Mouse (Mus musculus) urinary bladder, adult 18-20 months (tissue): ENCODE data around the gene Jam3.
"Not testable (repeated sequence)": the region's sequence is repeated elsewhere in the genome, so short reads cannot be mapped to it uniquely, and the experiment has no call there.

Source experiments
- DNase-seq, 2 experiments: peaks; one replicate each; pipeline ENCODE4 v3.0.0; 2022; ENCODE audit warnings: low spot score in 2 of 2, mixed read lengths in 2 of 2

The Jam3 gene

DNA sequence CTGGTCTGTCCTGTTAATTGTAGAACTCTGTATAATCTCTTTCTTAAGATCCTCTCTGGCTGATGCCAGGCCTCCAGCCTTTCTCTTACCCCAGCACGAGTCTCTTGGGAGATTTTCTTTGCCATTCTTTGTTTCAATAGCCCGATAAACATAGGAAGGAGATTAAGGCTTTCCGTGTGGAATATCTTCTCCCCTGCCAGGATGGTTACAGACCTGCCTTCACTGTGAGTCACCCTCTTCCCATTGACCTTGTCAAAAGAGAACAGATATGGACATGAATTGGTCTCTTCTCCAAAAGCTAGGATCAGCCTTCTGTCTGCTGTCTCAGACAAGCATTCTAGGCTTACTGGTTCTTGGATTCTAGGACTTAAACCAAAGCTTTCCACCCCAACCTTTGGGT is 15.5 kb upstream of the Jam3 start:
- DNase-seq = no peak

DNA sequence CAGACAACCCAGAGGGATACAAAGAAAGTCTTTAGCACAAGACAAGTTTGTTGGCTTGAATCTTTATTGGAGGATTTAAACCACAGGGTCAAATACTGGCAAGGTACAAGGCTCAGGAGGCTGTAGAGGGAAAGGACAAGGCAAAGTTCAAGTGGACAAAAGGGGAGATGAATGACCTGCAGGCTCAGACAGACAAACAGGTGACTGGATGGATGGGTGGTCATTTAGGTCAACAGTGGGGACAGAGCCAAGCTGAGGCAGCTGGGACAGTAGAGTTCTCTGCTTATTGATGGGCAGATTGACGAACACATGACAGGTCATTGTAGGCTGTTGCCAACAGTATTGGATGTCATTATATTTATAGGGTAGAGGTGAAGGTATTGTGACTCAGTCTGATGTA is 11.8 kb upstream of the Jam3 start:
- DNase-seq = no peak

DNA sequence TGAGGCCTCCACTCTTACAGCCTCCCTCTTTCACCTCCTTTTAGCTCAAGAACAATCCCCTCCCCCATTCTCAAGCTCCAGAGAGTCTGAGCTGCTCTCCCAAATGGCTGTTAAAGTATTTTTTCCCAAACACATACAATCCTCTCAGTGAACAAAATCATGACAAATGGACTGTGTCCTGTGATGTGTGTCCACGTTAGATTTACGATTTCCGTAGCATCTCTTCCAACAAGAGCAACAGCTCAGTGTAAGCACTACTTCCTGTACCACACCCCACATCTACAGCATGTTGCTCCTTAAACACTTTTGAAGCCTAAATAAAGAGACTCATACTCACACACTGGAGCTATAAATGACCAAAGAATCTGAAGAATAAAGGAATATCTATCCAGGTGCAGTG is 10.4 kb upstream of the Jam3 start:
- DNase-seq = no peak

DNA sequence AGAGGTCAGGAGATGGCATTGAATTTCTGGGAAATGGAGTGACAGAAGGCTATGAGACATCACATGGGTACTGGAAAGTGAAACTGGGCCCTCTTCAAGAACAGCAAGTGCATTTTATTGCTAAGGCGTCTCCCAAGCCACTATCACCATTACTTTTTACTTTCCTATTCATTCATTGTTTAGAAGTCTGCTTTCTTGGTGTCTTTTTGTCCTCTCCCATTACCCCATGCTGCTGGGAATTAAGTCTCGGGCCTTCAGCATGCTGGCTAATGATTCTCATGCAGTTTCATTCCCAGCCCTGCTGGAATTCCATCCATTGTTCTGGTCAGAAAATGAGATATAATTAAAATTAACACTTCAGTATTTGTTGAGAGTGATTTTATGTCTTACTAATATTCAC is 9.7 kb upstream of the Jam3 start:
- DNase-seq = no peak

DNA sequence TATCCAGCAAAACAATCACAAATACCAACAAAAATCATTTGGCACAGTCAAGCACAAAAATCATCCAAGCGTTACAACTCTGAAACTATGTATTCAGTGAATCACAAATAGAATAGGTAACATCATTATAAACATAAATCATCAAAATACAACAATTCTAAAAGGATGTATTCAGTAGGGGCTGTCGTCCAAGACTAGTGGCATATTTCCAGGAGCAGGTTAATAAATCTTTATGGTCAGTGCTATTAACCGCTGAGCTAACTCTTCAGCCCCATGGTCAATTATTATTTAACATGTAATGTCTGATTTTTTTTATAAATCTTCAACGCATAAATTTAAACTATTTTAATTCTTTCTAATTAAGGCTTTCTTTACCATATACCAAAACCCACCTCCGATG is 8.4 kb upstream of the Jam3 start:
- not testable (repeated sequence) for DNase-seq

DNA sequence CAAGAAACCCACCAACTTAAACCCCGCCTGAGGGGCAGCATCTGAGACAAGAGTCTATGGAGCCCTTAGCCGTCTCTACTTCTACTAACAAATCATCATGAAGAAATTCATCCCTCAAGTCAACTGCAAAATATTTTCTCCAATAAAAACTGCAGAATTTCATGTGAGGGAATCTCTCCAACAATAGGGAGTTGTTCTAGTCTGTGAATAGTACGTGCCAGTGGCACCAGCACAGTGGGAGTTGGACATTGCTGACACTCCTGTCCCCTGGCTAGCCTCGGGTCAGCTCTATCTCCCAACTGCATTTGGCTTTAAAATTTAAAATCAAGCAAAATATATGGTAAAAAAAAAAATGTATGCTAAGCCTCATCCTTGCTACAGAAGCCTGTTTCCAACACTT is 1.4 kb downstream of the Jam3 start:
- DNase-seq = no peak

DNA sequence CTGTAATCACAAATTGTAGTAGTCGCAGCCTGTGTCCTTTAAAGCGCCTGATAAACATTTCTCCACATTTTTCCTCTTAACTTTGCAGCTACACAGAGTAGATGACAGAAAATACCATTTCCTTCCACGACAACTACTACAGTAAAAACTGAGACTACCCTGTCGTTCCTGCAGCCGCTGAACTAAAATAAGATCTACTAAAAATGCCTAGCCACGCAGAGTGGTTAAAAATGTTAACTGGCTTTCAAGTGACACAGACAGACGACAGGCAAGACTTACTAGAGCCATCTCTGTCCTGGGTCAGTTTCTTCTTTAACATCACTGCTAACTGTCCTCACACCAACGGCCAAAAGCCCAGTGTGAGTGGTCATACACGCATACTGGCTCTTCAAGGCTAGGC is 5.4 kb downstream of the Jam3 start:
- DNase-seq = no peak

DNA sequence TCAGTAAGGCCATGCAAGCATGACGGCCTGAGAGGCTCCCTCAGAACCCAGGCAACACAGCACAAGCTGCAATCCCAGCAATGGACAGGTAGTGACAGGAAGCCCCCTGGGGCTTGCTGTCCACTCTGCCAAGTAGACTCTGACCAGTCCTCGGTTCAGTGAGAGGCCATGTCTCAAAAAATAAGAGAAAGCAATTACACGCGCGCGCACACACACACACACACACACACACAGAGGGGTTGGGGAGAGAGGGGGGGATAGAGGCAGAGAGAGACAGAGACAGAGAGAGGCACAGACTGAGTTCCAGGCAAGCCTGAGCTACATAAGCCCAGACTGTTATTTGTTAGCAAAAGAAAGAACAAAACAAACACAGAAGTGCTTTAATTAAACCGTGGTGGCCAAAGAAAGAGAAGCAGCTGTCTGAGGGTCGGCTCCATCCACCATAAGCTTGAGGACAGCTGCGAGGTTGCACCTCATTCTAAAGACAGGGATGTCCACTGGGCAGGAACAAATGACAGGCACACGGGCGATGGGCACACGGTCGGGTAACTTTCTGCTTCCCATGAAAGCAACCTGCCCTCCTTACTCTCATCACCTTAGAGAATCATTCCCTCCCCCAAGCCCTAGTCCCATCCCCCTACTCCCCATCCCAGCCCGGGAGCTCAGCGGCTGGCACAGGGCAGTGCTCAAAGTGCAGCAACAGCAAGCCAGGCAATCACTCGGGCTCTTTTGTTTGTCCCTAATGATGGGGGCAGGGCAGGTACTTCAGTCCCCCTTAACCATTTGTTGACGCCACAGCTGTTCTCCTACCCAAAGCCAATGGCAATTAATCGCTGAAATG is 6.4 kb downstream of the Jam3 start:
- DNase-seq = no peak

DNA sequence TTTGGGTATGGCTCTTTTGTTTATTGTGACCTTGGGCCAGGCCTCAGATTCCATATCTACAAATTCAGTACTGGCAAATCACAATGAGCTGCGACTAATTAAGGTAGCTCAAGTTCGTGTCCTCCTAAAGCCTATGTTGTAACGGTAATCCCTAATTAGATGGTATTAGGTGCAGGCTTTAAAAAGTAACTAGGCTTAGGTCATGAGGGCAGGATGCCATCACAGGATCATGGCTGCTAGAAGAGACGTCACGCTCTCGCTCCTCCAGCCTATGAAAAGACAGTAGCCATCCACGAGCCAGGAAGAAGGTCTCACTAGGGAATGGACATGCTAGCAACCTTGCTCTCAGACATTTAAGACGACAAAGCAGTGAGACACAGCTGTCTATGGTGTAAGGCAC is 7.3 kb downstream of the Jam3 start:
- no peak for DNase-seq

DNA sequence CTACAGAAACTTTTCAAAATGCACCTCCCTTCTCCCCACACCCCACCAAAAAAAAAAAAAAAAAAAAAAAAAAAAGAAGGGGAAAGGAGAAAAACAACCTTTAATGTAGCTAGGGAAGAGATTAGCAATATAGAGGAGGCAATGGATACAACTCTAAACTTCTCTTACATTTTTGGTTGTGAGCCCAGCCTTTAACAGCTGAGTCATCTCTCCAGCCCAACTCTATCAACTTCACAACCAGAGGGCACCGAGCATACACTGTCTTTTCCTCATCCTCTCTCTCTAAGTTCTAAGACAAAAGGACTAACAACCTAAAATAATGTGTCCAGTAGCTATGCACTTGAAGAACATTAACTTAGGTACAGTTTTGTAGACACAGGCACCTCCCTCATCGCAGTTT is 8.4 kb downstream of the Jam3 start:
- DNase-seq = no peak

DNA sequence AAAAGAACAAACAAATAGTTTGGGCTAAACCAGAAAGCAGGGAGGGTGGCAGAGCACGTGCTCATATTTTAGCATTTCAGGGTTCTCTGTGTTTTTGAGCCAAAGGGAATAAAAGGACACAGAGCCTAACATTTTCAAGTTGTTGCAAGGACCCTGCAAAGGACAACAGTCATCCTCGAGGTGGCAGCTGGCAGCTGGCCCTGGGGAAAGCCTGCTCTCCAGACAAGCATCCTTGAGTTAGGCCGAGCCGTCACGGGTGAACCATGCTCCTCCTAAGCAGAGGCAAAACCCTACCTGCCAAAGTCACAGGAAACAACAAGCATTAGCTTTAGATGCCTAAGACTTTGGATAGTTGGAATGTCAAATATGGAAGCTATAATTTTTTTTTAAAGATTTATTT is 10.2 kb downstream of the Jam3 start:
- no peak for DNase-seq

DNA sequence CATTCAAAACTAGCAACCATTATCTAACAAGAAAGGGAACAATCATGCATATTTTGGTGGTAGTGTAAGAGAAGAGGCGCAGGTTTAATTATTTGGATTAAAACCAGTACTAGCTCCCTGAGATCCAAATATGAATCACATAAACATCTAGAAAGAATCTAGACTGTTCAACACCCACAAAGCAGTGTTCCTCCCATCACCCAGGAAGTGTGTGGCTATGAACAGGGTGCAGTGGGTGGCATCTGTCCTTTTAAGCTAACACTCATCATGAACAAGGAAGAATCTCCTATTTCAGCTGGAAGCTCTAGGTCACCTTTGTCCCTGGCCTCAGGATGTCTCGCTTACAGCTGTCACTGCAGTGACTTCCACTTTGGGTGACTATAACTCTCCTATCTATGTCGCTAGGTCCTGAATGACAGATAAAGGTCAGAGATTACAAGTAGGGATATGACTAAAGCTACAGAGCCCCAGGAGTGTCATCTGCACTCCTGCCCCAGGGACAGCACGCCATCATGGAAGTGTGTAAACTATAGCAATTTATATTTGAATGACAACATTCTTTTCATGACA is 10.9 kb downstream of the Jam3 start:
- DNase-seq = no peak

DNA sequence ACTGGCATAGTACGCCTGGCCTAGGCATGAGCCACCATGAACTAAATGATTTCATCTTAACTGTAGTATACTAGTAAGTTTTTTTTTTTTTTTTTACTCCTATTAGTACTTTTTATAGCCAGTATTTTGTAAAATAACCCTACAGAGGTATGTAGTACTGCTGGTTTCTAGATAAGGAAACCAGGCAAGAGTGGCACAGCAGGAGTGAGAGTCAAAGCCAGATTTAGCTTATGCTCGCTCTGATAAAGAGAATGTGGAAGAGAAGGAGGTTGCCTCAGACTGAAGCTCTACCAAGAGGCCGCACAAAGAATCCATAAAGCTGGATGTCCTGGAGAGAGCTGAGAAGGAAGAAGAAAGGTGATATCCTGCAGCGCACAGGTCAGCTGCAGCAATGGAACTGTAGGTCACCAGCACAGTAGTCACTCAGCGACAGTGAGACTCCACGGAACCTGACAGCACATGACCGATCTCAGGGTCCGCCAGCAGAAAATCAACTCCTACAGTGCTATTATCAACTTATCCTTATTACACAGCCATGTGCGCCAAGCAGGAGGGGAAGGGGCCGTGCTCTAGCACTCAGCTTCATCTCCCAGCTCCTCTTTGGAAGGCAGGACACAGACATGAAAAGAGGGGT is 14.7 kb downstream of the Jam3 start:
- DNase-seq = no peak

DNA sequence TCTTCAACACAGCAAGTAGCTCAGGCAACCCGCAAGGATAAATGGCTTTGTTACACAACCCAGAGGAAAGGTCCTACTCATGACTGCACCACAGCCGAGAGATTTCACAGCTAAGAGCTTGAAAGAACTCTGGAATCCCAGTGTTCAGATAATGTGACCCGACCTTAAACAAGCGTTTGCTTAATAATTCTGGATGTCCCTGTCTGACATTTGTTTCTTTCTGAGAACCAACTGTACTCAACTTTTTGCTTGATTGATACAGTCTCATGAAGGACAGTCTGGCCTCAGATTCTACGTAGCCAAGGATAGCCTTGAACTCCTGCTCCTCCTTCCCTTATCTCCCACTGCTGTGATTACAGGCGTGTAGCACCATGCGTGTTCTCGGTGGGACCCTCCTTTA is 18.6 kb downstream of the Jam3 start:
- DNase-seq = no peak

DNA sequence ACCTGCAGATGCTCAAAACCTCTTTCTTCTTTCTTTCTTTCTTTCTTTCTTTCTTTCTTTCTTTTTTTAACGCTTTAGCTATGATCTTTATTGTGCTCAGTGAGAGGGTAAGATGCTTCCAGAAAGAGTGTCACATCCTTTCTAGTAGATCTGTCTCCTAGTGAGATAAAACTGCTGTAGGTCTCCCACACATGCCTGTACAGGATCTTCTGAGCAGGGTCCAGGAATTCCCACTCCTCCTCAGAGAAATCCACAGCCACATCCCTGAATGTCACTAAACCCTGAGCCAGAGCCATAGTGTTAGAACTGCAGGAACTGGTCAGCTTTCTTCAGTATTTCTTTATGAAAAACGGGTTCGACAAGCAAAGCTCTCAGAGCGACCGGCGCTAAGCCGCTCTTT is 19.8 kb downstream of the Jam3 start:
- no peak for DNase-seq

DNA sequence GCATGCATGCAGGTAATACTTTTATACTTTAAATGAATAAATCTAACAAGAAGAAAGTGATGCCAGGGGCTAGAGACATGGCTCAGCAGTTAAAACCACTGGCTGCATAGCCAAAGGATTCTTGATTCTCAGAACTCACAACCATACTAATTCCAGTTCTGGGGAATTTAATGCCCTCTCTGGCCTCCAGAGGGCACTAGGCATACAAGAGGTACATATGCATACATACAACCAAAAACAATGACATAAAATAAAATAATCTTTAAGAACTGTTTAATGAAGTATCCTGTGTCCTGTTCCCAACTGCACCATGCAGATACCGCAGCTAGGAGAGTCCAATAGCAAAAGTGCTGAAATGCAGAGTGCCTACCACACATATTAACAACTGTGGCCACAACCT is 20.8 kb downstream of the Jam3 start:
- peak in 1 of 2 experiments; percentile 8 for DNase-seq

DNA sequence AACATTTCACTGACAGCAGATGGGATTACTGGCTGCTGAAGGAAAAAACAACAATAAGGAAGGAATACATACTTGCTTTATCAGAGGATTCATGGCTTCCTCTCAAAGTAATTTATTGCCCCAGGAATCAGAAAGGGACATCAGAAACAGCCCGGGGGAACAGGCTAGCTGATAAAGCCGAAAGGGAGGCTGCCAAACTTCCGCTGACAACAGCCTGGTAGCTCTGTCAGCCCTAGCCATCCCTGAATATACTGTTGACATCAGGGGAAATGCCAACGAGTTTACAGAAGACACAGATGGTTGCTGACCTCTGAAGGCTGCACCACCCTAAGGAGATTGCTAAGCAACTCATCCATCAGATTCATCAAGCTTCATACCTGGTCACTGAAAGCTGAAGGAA is 26.6 kb downstream of the Jam3 start:
- DNase-seq = no peak

DNA sequence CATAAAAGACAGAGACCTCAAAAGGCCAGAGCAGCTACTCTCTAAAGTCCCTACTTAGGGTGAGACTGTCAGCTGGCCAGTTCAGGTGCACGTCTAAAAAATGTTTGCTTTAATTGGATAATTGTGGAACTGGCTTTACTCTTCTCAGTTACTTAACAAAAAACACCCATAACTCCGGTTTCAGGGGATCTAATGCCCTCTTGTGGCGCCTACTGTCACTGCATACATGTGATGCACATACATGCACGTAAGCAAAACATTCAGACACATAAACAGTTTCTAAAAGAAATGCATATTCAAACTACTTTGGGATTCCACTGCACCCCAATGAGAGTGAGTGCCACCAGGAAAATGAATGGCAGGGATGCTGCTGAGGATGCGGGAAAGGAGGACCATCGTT is 28.7 kb downstream of the Jam3 start:
- DNase-seq = no peak

DNA sequence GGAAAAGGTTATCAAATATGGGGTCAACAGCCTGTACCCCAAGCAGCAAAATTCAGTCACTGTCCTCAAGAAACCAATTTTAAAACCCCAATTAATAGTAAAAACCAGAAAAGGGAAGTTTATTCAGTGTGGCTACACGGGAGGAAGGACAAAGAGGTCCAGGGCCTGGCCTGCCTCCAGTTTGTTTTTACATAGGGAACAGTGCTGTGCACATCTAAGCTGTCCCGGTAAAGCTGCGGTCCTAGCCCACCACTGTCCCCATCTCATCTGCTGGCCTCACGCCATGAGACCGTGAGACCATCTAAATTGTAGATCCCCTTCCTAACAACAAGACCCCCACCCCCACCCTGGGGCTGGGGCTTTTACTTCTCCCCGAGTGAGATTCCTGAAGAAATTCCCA is 29.8 kb downstream of the Jam3 start:
- no peak for DNase-seq

DNA sequence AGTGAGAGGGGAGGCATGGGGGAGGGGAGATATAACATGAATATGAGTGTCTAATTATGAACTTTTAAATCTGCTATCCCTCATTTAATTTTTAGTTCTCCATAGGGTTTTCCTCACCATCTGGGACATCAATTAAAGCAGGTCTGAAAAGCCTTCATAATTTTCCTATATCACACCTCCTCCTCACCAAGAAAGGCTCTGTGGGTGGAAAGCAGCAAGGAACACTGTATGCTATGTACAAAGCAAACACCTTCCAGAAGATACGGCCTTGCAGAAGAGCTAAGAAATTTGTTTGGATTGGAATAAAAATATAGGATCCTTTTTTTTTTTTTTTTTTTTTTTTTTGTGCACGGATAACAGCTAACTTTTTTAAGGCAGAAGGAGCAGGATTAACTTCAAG is 31.3 kb downstream of the Jam3 start:
- DNase-seq = no peak

DNA sequence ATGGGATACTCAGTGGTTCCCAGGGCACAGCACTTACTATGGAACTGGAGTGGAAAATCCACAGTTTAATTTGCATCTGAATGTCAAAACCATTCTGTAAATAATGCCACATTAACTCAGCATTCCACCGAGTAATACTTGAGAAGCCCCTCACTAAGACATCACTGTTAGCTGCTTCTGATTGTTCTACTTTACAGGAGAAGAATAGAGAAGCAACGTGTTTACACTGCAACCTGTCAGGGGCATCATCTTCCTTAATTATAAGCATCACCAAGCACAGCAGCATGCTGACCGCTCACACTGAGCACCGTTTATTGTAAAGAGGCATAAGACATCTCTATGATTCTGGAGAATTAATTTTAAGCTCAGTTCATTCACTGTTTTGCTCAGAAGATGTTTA is 32.3 kb downstream of the Jam3 start:
- DNase-seq = no peak

DNA sequence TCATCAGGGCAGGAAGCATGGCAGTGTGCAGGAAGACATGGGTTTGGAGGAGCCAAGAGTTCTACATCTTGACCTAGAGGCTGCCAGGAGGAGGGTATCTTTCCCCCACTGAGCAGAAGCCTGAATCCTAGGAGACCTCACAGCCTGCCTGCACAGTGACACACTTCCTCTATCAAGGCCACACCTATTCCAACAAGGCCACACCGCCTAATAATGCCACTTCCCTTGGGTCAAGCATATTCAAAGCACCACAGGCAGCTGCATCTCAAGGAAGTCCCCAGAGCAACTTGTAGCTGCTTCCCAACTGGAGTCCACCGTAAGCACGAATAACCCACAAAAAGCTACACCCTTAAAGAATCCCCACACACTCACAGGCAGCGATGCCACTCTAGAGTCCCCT is 33.1 kb downstream of the Jam3 start:
- no peak for DNase-seq

DNA sequence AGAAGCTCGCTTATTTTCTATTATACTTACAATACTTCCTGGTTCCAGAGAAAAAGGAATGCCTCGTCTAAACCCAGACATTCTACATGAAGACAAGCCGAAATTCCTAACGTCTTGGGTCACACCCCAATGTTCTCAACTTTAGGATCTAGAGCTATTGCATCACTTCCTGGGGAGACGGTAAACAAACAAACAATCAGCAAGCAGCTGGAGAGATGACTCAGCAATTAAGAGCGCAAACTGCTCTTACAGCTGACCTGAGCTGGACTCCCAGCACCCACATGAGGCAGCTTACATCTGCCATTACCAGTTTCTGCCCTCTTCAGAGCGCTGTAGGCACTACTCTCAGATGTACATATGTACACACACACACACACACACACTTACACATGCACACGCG is 34.0 kb downstream of the Jam3 start:
- no peak for DNase-seq
